Mouse (Mus musculus): ENCODE data around the gene Nptn. TPM values are rescaled to one million over a fixed set of nuclear protein-coding genes. Genes with fewer than 3 reads are reported as not detected.

Gene Nptn
- polyA plus RNA-seq, 1 experiment from 2014 or later, result 255 TPM

DNA sequence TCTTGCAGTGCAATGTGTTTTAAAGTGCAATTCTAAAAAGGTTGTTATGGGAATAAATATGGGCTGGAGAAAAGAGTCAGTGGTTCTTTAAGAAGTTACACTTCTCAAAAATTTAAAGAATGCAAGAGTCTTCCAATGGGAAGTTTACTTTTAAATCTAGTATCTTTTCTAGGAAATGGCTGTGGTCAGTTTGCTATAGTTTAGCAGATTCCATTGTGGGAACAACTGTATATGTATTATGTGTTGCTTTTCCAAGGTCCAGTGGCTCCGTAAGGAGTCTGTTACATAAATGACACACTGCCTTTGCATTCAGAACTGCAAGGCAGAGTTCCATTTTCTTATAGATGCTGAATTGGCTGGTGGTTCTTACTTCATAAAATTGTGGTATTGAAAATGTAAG is 41.0 kb downstream of the Nptn start:
- no peak overlapping the region for H3K4me3 ChIP-seq (ENCODE audit: low read depth, low read length)
- no peak overlapping the region for H3K27ac ChIP-seq (ENCODE audit: low read depth, low read length)
- WGBS, result 79% methylated on average over 1 of the region's 1 CpGs
- no peaks in the 10 kb centered on the region for H3K36me3 ChIP-seq (ENCODE audit: control insufficient read depth, insufficient read depth, low read length)
- no peak overlapping the region for H3K4me2 ChIP-seq (ENCODE audit: low read depth, low read length)
- ATAC-seq (ENCODE audit: low read depth), result no peak
- no peaks in the 10 kb centered on the region for H3K27me3 ChIP-seq (ENCODE audit: control insufficient read depth, insufficient read depth, low read length)
- H3K9me3 ChIP-seq (ENCODE audit: control insufficient read depth, low read length), result no peaks in the 10 kb centered on the region
- no peaks in the 10 kb centered on the region for H3K4me1 ChIP-seq (ENCODE audit: control insufficient read depth, insufficient read depth, low read length)
- H3K9ac ChIP-seq (replicated peaks; ENCODE audit: low read depth, low read length), result no peak overlapping the region

DNA sequence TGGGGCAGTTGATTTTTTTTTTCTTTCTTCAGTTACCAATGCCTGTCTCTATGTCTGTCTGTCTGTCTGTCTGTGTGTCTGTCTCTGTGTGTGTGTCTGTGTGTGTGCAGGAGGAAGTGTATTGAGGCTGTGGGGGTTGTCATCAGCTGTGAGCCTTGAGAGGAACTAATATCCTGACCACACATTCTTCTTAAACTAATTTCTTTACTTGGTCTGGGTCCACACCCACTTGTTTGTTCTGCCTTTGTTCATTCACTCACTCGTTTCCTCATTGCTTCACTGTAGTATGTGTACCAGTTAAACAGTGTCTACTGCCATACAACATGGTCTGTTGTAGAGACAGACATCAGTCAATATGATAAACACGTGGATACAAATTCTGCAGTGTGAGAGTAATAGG is 45.2 kb downstream of the Nptn start:
- Histone ChIP-seq H3K27ac (ENCODE audit: low read depth, low read length) (no peak overlapping the region), H3K9ac (replicated peaks; ENCODE audit: low read depth, low read length) (no peak overlapping the region), H3K4me3 (ENCODE audit: low read depth, low read length) (no peak overlapping the region), H3K27me3 (ENCODE audit: control insufficient read depth, insufficient read depth, low read length) (no peaks in the 10 kb centered on the region), H3K9me3 (ENCODE audit: control insufficient read depth, low read length) (no peaks in the 10 kb centered on the region), H3K36me3 (ENCODE audit: control insufficient read depth, insufficient read depth, low read length) (peaks cover 4% of the 10 kb centered on the region), H3K4me2 (ENCODE audit: low read depth, low read length) (no peak overlapping the region), H3K4me1 (ENCODE audit: control insufficient read depth, insufficient read depth, low read length) (no peaks in the 10 kb centered on the region)
- no peak for ATAC-seq (ENCODE audit: low read depth)
- 82% methylated on average over 2 of the region's 2 CpGs for WGBS

DNA sequence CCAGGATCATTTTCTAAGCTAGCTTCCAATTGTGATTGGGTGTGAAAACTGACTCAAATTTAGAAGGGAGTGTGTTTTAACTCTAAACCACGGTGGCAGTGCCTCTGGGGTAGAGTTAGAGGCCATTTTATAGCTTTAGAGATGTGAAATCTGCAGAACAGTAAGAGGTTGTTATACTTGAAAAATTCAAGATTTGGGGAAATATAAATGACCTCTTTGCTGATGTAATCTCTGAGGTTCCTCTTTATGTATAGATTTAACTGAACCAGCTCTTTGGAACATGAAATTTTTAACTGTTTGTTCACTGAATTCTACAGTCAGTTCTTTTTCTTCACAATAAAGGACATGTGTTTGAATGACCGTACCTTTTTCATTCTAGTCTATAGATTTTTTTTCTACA is 48.4 kb downstream of the Nptn start:
- no peaks in the 10 kb centered on the region for H3K9me3 ChIP-seq (ENCODE audit: control insufficient read depth, low read length)
- H3K4me1 ChIP-seq (ENCODE audit: control insufficient read depth, insufficient read depth, low read length), result no peaks in the 10 kb centered on the region
- no peak overlapping the region for H3K27ac ChIP-seq (ENCODE audit: low read depth, low read length)
- no peak overlapping the region for H3K4me3 ChIP-seq (ENCODE audit: low read depth, low read length)
- H3K4me2 ChIP-seq (ENCODE audit: low read depth, low read length), result no peak overlapping the region
- 83% methylated on average over 2 of the region's 2 CpGs for WGBS
- H3K27me3 ChIP-seq (ENCODE audit: control insufficient read depth, insufficient read depth, low read length), result no peaks in the 10 kb centered on the region
- peaks cover 4% of the 10 kb centered on the region for H3K36me3 ChIP-seq (ENCODE audit: control insufficient read depth, insufficient read depth, low read length)
- no peak for ATAC-seq (ENCODE audit: low read depth)
- H3K9ac ChIP-seq (replicated peaks; ENCODE audit: low read depth, low read length), result no peak overlapping the region

DNA sequence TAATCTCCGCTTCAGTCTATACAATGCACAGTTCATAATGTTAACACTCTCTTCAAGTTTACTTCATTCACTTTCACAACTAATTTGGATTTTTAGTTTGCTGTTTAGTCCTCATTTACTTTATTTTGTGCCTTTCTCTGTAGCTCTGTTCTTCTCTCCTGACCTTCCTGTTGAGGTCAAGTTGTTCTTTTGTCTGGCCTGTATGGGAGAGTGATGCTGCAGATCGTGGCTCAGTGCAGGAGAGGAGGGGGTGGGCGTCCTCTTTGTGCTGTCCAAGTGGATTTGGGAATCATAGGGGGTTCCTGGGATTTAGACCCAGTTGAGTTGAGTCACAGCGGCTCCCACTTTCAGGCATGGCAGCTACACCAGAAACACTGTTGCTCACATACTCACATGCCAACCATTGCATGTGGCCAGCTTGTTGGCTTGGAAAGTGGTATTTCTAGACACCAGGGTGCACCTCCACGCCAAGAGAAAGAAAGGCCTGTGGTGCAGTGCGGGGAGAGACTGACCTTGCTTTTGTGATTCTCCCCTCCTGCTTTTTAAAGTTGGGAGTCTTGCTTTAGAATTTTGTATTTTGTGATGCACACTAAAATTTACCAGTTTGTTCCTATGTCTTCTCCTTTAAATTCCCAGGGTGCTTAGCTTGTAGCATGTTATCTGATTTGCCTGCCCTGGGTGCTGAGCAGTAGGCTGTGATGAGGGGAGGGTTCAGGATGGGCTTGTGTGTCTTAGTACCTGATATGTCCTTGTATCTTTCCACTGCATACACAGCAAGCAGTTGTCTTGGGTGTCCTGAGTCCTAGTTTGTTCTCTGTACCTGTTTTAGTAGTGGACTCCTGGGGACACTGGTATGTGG is 66.6 kb downstream of the Nptn start:
- Histone ChIP-seq H3K4me2 (ENCODE audit: low read depth, low read length) (no peak overlapping the region), H3K9ac (replicated peaks; ENCODE audit: low read depth, low read length) (no peak overlapping the region), H3K27ac (ENCODE audit: low read depth, low read length) (no peak overlapping the region), H3K36me3 (ENCODE audit: control insufficient read depth, insufficient read depth, low read length) (0 out of 2 replicates have a peak, but pooled peaks cover 5% of the 10 kb centered on the region), H3K27me3 (ENCODE audit: control insufficient read depth, insufficient read depth, low read length) (no peaks in the 10 kb centered on the region), H3K4me1 (ENCODE audit: control insufficient read depth, insufficient read depth, low read length) (no peaks in the 10 kb centered on the region), H3K9me3 (ENCODE audit: control insufficient read depth, low read length) (no peaks in the 10 kb centered on the region), H3K4me3 (ENCODE audit: low read depth, low read length) (no peak overlapping the region)
- no peak for ATAC-seq (ENCODE audit: low read depth)
- 61% methylated on average over 6 of the region's 6 CpGs for WGBS

DNA sequence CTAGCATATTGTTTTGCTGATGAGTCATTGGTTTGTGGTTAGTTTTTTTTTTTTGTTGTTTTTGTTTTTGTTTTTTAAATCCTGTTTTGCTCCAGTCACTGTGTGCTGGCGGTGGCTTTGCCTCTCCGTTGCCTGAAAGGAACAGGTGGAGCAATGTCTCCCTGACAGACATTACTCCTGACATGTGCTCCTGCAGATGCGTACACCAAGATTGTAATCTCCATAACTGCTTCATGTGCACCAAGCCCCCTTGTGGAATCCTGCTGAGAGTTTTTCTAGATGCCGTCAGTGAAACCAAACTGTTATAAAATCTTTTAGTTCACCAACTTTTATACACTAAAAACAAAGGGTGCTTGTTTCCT is 67.2 kb downstream of the Nptn start:
- H3K27ac ChIP-seq (ENCODE audit: low read depth, low read length), result no peak overlapping the region
- H3K9ac ChIP-seq (replicated peaks; ENCODE audit: low read depth, low read length), result no peak overlapping the region
- H3K4me3 ChIP-seq (ENCODE audit: low read depth, low read length), result no peak overlapping the region
- H3K4me1 ChIP-seq (ENCODE audit: control insufficient read depth, insufficient read depth, low read length), result no peaks in the 10 kb centered on the region
- no peak overlapping the region for H3K4me2 ChIP-seq (ENCODE audit: low read depth, low read length)
- no peak for ATAC-seq (ENCODE audit: low read depth)
- 0 out of 2 replicates have a peak, but pooled peaks cover 5% of the 10 kb centered on the region for H3K36me3 ChIP-seq (ENCODE audit: control insufficient read depth, insufficient read depth, low read length)
- 73% methylated on average over 4 of the region's 4 CpGs for WGBS
- no peaks in the 10 kb centered on the region for H3K9me3 ChIP-seq (ENCODE audit: control insufficient read depth, low read length)
- H3K27me3 ChIP-seq (ENCODE audit: control insufficient read depth, insufficient read depth, low read length), result no peaks in the 10 kb centered on the region

DNA sequence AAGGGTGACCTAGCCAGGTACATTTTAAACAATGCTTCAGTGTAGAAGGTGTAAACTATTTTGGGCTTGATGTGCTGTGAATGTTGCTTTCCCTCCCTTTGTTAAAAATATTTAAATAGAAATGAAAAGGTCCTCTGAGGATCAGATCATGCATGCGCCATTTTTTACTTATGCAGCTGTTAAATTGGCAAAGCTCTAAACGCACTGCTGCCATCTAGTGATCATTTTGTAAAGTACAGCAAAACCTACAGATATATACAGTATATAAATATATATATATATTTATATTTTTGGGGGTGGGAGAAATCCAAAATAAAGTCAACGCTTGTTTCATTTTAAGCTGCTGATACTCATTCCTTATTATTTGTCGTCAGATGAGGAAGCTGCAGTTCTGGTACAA is 70.0 kb downstream of the Nptn start:
- no peak for ATAC-seq (ENCODE audit: low read depth)
- Histone ChIP-seq H3K4me1 (ENCODE audit: control insufficient read depth, insufficient read depth, low read length) (no peaks in the 10 kb centered on the region), H3K36me3 (ENCODE audit: control insufficient read depth, insufficient read depth, low read length) (no peaks in the 10 kb centered on the region), H3K4me2 (ENCODE audit: low read depth, low read length) (no peak overlapping the region), H3K9me3 (ENCODE audit: control insufficient read depth, low read length) (no peaks in the 10 kb centered on the region), H3K27ac (ENCODE audit: low read depth, low read length) (no peak overlapping the region), H3K4me3 (ENCODE audit: low read depth, low read length) (no peak overlapping the region), H3K27me3 (ENCODE audit: control insufficient read depth, insufficient read depth, low read length) (no peaks in the 10 kb centered on the region), H3K9ac (replicated peaks; ENCODE audit: low read depth, low read length) (no peak overlapping the region)
- 57% methylated on average over 4 of the region's 4 CpGs for WGBS

DNA sequence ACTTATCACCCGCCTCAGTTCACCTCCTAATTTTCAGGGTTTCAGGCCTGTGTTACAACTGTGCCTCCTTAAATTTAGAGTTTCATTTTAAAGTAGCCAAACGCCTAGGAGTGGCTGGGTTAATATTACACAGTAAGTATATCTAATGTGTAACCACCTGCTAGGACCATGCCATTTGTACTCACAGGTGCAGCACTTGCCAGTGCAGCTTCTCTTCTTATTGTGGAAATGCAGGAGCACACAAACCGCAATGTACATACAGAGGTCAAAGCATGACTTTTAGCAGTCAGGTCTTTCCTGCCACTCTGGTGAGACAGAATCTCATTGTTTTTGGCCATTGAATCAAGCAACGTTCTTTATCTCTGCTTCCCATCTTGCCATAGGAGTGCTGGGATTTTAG is 72.5 kb downstream of the Nptn start:
- H3K4me1 ChIP-seq (ENCODE audit: control insufficient read depth, insufficient read depth, low read length), result no peaks in the 10 kb centered on the region
- no peak for ATAC-seq (ENCODE audit: low read depth)
- no peak overlapping the region for H3K27ac ChIP-seq (ENCODE audit: low read depth, low read length)
- WGBS, result 79% methylated on average over 4 of the region's 4 CpGs
- no peaks in the 10 kb centered on the region for H3K27me3 ChIP-seq (ENCODE audit: control insufficient read depth, insufficient read depth, low read length)
- H3K9ac ChIP-seq (replicated peaks; ENCODE audit: low read depth, low read length), result no peak overlapping the region
- H3K9me3 ChIP-seq (ENCODE audit: control insufficient read depth, low read length), result no peaks in the 10 kb centered on the region
- peaks cover 7% of the 10 kb centered on the region; the same call in 1 of the 2 replicates for H3K36me3 ChIP-seq (ENCODE audit: control insufficient read depth, insufficient read depth, low read length)
- no peak overlapping the region for H3K4me2 ChIP-seq (ENCODE audit: low read depth, low read length)
- H3K4me3 ChIP-seq (ENCODE audit: low read depth, low read length), result no peak overlapping the region

DNA sequence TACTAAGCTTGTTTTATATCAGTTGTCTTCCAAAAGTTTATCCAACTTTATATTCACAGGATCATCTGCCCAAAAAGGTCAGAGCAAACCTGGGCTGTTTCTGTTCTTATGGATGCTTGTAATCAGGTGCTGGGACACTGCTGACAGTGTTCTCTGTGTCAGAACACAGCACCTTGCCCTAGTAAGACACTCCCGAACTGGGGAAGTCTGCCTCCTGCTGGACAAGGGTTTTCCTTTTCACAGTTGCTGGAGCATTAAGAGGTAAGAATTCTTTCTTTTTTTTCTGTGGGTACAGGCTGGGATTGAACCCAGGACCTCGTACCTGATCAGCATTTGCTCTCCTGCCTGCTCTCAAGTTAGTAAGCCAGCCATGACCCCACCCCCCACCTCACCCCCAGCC is 74.4 kb downstream of the Nptn start:
- Histone ChIP-seq H3K9ac (replicated peaks; ENCODE audit: low read depth, low read length) (no peak overlapping the region), H3K4me2 (ENCODE audit: low read depth, low read length) (no peak overlapping the region), H3K27me3 (ENCODE audit: control insufficient read depth, insufficient read depth, low read length) (no peaks in the 10 kb centered on the region), H3K4me3 (ENCODE audit: low read depth, low read length) (no peak overlapping the region), H3K27ac (ENCODE audit: low read depth, low read length) (no peak overlapping the region), H3K9me3 (ENCODE audit: control insufficient read depth, low read length) (no peaks in the 10 kb centered on the region), H3K36me3 (ENCODE audit: control insufficient read depth, insufficient read depth, low read length) (peaks cover 7% of the 10 kb centered on the region; the same call in 1 of the 2 replicates), H3K4me1 (ENCODE audit: control insufficient read depth, insufficient read depth, low read length) (no peaks in the 10 kb centered on the region)
- WGBS, result 66% methylated on average over 2 of the region's 2 CpGs
- no peak for ATAC-seq (ENCODE audit: low read depth)

DNA sequence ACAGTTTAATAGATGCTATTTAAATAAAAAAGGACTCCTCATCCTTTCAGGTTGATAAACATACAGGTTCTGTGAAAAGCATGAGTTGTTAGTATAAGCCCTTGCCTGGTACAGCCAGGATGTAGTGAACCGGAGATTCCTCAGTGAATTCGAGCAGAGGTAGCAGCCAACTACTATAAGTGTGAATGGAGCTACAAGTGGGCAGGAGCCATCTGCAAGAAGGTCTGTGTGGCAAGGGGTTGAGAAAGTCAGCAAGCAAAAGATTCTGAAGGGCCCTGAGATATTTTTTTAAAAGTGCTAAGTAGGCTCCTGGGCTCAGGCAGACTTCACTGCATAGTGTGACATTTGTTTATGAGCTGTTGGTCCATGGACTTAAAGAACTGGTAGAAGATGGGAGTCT is 74.8 kb downstream of the Nptn start:
- no peaks in the 10 kb centered on the region for H3K9me3 ChIP-seq (ENCODE audit: control insufficient read depth, low read length)
- no peak overlapping the region for H3K4me2 ChIP-seq (ENCODE audit: low read depth, low read length)
- no peaks in the 10 kb centered on the region for H3K4me1 ChIP-seq (ENCODE audit: control insufficient read depth, insufficient read depth, low read length)
- WGBS, result 98% methylated on average over 2 of the region's 2 CpGs
- no peaks in the 10 kb centered on the region for H3K27me3 ChIP-seq (ENCODE audit: control insufficient read depth, insufficient read depth, low read length)
- H3K4me3 ChIP-seq (ENCODE audit: low read depth, low read length), result no peak overlapping the region
- H3K9ac ChIP-seq (replicated peaks; ENCODE audit: low read depth, low read length), result no peak overlapping the region
- H3K27ac ChIP-seq (ENCODE audit: low read depth, low read length), result no peak overlapping the region
- peaks cover 7% of the 10 kb centered on the region; the same call in 1 of the 2 replicates for H3K36me3 ChIP-seq (ENCODE audit: control insufficient read depth, insufficient read depth, low read length)
- ATAC-seq (ENCODE audit: low read depth), result no peak
